Mouse (Mus musculus): ENCODE data around the gene Gm21985. TPM values are rescaled to one million over a fixed set of nuclear protein-coding genes. Genes with fewer than 3 reads are reported as not detected.
"Not testable (repeated sequence)": the region's sequence is repeated elsewhere in the genome, so short reads cannot be mapped to it uniquely, and the experiment has no call there.

Gene Gm21985
- polyA plus RNA-seq, 1 experiment = not detected

- no peak for TF ChIP-seq POLR2A (IDR thresholded peaks at IDR 0.05; ENCODE audit: low read depth, low read length)
- TF ChIP-seq CTCF (IDR thresholded peaks at IDR 0.05; ENCODE audit: extremely low read depth, insufficient read length, insufficient replicate concordance, low read depth, low read length) = no peak
- no peak overlapping the region for H3K27ac ChIP-seq (ENCODE audit: insufficient read depth, low read depth, low read length)
Measured at GRCm38 (mm10) chr2:112276870-112277269, 10.8 kb downstream of the Gm21985 start.

GRCm38 (mm10) chr2:112282846-112283245, 16.7 kb downstream of the Gm21985 start:
- Histone ChIP-seq H3K27me3 (ENCODE audit: control insufficient read depth, insufficient read depth, low read length) (no peaks in the 10 kb centered on the region), H3K4me3 (ENCODE audit: low read depth, low read length) (no peak overlapping the region), H3K36me3 (ENCODE audit: control insufficient read depth, insufficient read depth, low read length) (no peaks in the 10 kb centered on the region), H3K4me1 (ENCODE audit: control insufficient read depth, insufficient read depth, insufficient read length, low read length) (peaks cover 3% of the 10 kb centered on the region), H3K27ac (ENCODE audit: insufficient read depth, low read depth, low read length) (no peak overlapping the region)
- 88% methylated on average over 1 of the region's 1 CpGs for WGBS
- TF ChIP-seq POLR2A (IDR thresholded peaks at IDR 0.05; ENCODE audit: low read depth, low read length) (no peak), CTCF (IDR thresholded peaks at IDR 0.05; ENCODE audit: extremely low read depth, insufficient read length, insufficient replicate concordance, low read depth, low read length) (no peak)

More at GRCm38 (mm10) chr2:112276870-112277269, 10.8 kb downstream of the Gm21985 start:
- peaks cover 7% of the 10 kb centered on the region; the same call in 1 of the 2 replicates for H3K4me1 ChIP-seq (ENCODE audit: control insufficient read depth, insufficient read depth, insufficient read length, low read length)
- H3K36me3 ChIP-seq (ENCODE audit: control insufficient read depth, insufficient read depth, low read length) = 0 out of 2 replicates have a peak, but pooled peaks cover 2% of the 10 kb centered on the region
- 55% methylated on average over 3 of the region's 3 CpGs for WGBS
- no peaks in the 10 kb centered on the region for H3K27me3 ChIP-seq (ENCODE audit: control insufficient read depth, insufficient read depth, low read length)
- no peak overlapping the region for H3K4me3 ChIP-seq (ENCODE audit: low read depth, low read length)

- H3K4me3 ChIP-seq (ENCODE audit: low read depth, low read length) = peak overlapping the region; percentile 67
- H3K27ac ChIP-seq (ENCODE audit: insufficient read depth, low read depth, low read length) = peak overlapping the region; percentile 59
- peaks cover 4% of the 10 kb centered on the region for H3K4me1 ChIP-seq (ENCODE audit: control insufficient read depth, insufficient read depth, insufficient read length, low read length)
- TF ChIP-seq CTCF (IDR thresholded peaks at IDR 0.05; ENCODE audit: extremely low read depth, insufficient read length, insufficient replicate concordance, low read depth, low read length) (no peak), POLR2A (IDR thresholded peaks at IDR 0.05; ENCODE audit: low read depth, low read length) (peak; percentile 78)
- no peaks in the 10 kb centered on the region for H3K36me3 ChIP-seq (ENCODE audit: control insufficient read depth, insufficient read depth, low read length)
- 4% methylated on average over 21 of the region's 21 CpGs for WGBS
- no peaks in the 10 kb centered on the region for H3K27me3 ChIP-seq (ENCODE audit: control insufficient read depth, insufficient read depth, low read length)
Measured at GRCm38 (mm10) chr2:112284363-112285030, 18.4 kb downstream of the Gm21985 start.

- 18% methylated on average over 6 of the region's 6 CpGs for WGBS
- no peak for TF ChIP-seq POLR2A (IDR thresholded peaks at IDR 0.05; ENCODE audit: low read depth, low read length)
- no peak for TF ChIP-seq CTCF (IDR thresholded peaks at IDR 0.05; ENCODE audit: extremely low read depth, insufficient read length, insufficient replicate concordance, low read depth, low read length)
- peaks cover 4% of the 10 kb centered on the region for H3K4me1 ChIP-seq (ENCODE audit: control insufficient read depth, insufficient read depth, insufficient read length, low read length)
- H3K4me3 ChIP-seq (ENCODE audit: low read depth, low read length) = no peak overlapping the region
- H3K36me3 ChIP-seq (ENCODE audit: control insufficient read depth, insufficient read depth, low read length) = no peaks in the 10 kb centered on the region
- no peaks in the 10 kb centered on the region for H3K27me3 ChIP-seq (ENCODE audit: control insufficient read depth, insufficient read depth, low read length)
- no peak overlapping the region; the same call in 1 of the 2 replicates for H3K27ac ChIP-seq (ENCODE audit: insufficient read depth, low read depth, low read length)
Measured at GRCm38 (mm10) chr2:112285031-112285390, 18.9 kb downstream of the Gm21985 start.

GRCm38 (mm10) chr2:112286062-112286461, 19.9 kb downstream of the Gm21985 start:
- WGBS = 95% methylated on average over 1 of the region's 1 CpGs
- H3K27ac ChIP-seq (ENCODE audit: insufficient read depth, low read depth, low read length) = not testable (repeated sequence)

GRCm38 (mm10) chr2:112287059-112287458, 20.9 kb downstream of the Gm21985 start:
- WGBS = 21% methylated on average over 4 of the region's 4 CpGs
- Histone ChIP-seq H3K27ac (ENCODE audit: insufficient read depth, low read depth, low read length) (peak overlapping the region; percentile 75), H3K4me3 (ENCODE audit: low read depth, low read length) (no peak overlapping the region), H3K4me1 (ENCODE audit: control insufficient read depth, insufficient read depth, insufficient read length, low read length) (peaks cover 7% of the 10 kb centered on the region), H3K36me3 (ENCODE audit: control insufficient read depth, insufficient read depth, low read length) (no peaks in the 10 kb centered on the region), H3K27me3 (ENCODE audit: control insufficient read depth, insufficient read depth, low read length) (no peaks in the 10 kb centered on the region)
- TF ChIP-seq CTCF (IDR thresholded peaks at IDR 0.05; ENCODE audit: extremely low read depth, insufficient read length, insufficient replicate concordance, low read depth, low read length) (no peak), POLR2A (IDR thresholded peaks at IDR 0.05; ENCODE audit: low read depth, low read length) (no peak)

More at GRCm38 (mm10) chr2:112286062-112286461, 19.9 kb downstream of the Gm21985 start:
- not testable (repeated sequence) for H3K36me3 ChIP-seq (ENCODE audit: control insufficient read depth, insufficient read depth, low read length); H3K4me1 ChIP-seq (ENCODE audit: control insufficient read depth, insufficient read depth, insufficient read length, low read length); H3K27me3 ChIP-seq (ENCODE audit: control insufficient read depth, insufficient read depth, low read length); H3K4me3 ChIP-seq (ENCODE audit: low read depth, low read length)

GRCm38 (mm10) chr2:112289507-112289906, 23.4 kb downstream of the Gm21985 start:
- Histone ChIP-seq H3K27ac (ENCODE audit: insufficient read depth, low read depth, low read length) (peak overlapping the region; percentile 61), H3K4me3 (ENCODE audit: low read depth, low read length) (no peak overlapping the region), H3K27me3 (ENCODE audit: control insufficient read depth, insufficient read depth, low read length) (no peaks in the 10 kb centered on the region), H3K36me3 (ENCODE audit: control insufficient read depth, insufficient read depth, low read length) (peaks cover 4% of the 10 kb centered on the region; the same call in 1 of the 2 replicates), H3K4me1 (ENCODE audit: control insufficient read depth, insufficient read depth, insufficient read length, low read length) (peaks cover 5% of the 10 kb centered on the region)
- 39% methylated on average over 3 of the region's 3 CpGs for WGBS
- TF ChIP-seq CTCF (IDR thresholded peaks at IDR 0.05; ENCODE audit: extremely low read depth, insufficient read length, insufficient replicate concordance, low read depth, low read length) (no peak), POLR2A (IDR thresholded peaks at IDR 0.05; ENCODE audit: low read depth, low read length) (no peak)
